Mouse (Mus musculus) thymus, adult 2 months (tissue): ENCODE results near the gene Tpte.

ENCODE experiments used
- CTCF ChIP-seq: fragments of 200-500 bp; IDR thresholded peaks from 2 replicates; pipeline ENCODE4 v1.5.1; 2012; ENCODE audit warnings: mild to moderate bottlenecking, control low read depth, low read length, moderate library complexity, borderline replicate concordance; ENCODE audit not compliant: control insufficient read depth, poor library complexity, insufficient read depth; ENCODE audit errors: extremely low read depth
- POLR2A ChIP-seq: fragments of 200-500 bp; IDR thresholded peaks from 2 replicates; pipeline ENCODE4 v1.6.1; 2012; ENCODE audit warnings: mild to moderate bottlenecking, low read length, control low read depth, moderate library complexity; ENCODE audit not compliant: control insufficient read depth, poor library complexity, insufficient read depth; ENCODE audit errors: extremely low read depth

DNA sequence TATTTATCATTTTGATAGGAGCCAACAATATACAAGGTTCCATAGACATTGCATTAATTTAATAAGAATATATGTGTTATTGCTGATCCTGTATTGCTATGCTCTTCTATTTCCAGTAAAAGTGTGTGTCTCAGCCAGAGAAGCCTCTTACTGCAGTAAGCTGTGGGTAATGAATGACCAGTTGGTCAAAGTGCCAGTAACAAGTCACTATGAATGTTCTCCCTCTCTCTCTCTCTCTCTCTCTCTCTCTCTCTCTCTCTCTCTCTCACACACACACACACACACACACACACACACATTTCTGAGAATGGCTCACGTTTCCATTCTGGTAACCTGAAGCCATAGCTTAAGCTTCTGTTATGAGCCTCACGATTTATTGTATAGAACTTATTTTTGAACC, 19.1 kb downstream of the Tpte start:
- no peak for TF ChIP-seq POLR2A
- no peak for TF ChIP-seq CTCF
